Mouse (Mus musculus) bone marrow macrophage, adult 2 months (primary cell): ENCODE data around the gene Acvr1.

Experiments
- CTCF ChIP-seq: IDR thresholded peaks from 2 replicates; pipeline ENCODE4 v1.5.1; 2012; ENCODE audit warnings: low read depth, mild to moderate bottlenecking, low read length, moderate library complexity
- POLR2A ChIP-seq: IDR thresholded peaks from 2 replicates; pipeline ENCODE4 v1.6.1; 2012; ENCODE audit warnings: mild to moderate bottlenecking, low read depth, low read length, borderline replicate concordance

- no peak for TF ChIP-seq POLR2A
- no peak for TF ChIP-seq CTCF
Observed at GRCm38 (mm10) chr2:58589637-58590036, 22.7 kb upstream of the Acvr1 start.
